Mouse (Mus musculus): ENCODE data around the gene Ankrd28. TPM values are rescaled to one million over a fixed set of nuclear protein-coding genes. Genes with fewer than 3 reads are reported as not detected.

Gene Ankrd28
- polyA plus RNA-seq, 1 experiment: 23.9 TPM

DNA sequence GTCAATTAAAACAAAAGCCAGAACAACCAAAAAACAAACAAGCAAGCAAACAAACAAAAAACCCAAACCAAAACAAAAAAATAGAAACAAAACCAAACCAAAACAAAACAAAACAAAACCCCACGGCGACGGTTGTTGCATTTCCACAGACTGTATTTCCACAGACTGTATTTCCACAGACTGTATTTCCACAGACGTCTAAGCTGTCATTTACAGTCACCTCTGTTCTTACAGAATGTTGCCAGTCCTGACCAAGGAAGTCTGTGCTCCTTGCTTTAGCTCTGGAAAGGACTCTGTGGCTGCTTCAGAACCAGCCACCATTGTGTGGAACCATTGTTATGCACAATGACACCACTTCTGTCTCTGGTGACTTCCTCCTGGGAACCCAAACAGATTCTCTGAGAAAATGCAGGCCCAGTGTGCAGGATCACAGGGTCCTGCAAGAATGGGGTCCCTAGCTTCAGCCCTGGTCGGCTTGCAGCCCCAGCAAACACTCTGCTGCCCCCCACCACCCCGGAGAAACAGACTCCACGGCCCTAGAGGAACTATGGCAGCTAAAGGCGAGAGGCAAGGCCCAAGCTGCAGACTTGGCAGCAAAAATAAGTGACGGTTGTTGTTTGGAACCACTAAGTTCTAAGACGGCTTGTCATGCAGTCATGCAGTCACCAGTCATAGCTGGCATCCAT, 158.7 kb downstream of the Ankrd28 start:
- TF ChIP-seq POLR2A (IDR thresholded peaks at IDR 0.05; ENCODE audit: borderline replicate concordance, extremely low read depth, insufficient read depth, insufficient read length, poor library complexity, severe bottlenecking) (no peak), CTCF (IDR thresholded peaks at IDR 0.05; ENCODE audit: borderline replicate concordance, extremely low read depth, insufficient read depth, insufficient read length) (no peak)
- no peak for DNase-seq (ENCODE audit: low read depth)

DNA sequence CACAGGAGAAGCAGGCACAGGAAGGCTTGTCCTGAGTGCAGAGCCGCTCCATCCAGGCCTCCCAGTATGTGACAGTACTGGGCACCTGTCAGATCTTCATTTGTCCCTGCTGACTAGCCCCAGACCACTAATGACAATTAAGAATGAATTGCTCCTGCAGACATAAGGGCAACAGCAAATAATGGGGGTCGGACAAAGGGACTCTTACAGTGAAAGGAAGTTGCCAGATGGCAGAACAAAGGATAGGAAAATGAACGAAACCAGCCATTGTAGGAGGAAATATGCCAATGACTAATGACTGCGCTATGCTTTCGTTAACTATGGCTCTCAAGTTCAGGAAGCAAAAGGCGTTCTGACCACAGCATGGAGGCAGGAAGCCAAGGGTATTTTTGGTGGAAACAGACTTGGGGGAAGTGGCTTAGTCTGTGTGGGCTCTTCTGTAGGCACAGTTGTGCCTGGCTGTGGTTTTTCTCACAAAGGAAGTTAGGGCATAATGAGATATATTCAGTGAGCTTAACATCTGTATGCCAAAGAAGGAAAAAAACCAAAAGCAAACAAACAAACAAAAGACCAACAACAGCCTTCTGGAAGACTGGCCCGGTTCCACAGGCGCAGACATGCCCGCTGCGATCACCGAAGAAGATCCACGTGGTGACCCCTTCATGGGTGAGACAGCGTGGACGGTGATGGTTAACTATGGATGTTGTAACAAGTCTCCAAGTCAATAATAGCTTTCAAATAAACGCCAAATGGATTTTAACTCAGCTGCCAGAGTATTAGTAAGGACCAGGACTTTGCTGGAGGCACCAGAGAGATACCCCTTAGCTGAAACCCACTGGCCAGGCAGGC, 160.6 kb downstream of the Ankrd28 start:
- TF ChIP-seq CTCF (IDR thresholded peaks at IDR 0.05; ENCODE audit: borderline replicate concordance, extremely low read depth, insufficient read depth, insufficient read length): no peak
- no peak for TF ChIP-seq POLR2A (IDR thresholded peaks at IDR 0.05; ENCODE audit: borderline replicate concordance, extremely low read depth, insufficient read depth, insufficient read length, poor library complexity, severe bottlenecking)
- DNase-seq (ENCODE audit: low read depth): peak; percentile 89

DNA sequence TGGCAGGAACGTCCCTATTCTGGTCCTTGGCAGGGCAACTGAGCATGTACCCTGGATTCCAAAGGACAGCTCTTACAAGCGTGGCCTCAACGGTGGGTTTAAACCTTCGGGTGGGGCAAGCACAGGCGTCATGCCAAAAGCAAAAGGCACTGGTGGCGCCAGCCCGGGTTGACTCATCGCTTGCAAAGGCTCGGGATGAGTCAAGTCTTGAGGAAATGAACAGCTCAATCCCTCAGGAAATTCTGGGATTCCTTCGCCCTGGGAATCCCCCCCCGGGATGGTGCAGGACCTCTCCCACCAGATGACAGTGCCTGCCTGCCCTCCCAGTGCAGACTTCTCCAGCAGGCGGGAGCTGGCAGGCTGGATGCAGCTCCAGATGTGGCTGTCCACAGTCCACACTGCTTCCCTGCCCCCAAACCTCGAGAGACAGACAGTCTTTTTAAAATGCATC, 161.3 kb downstream of the Ankrd28 start:
- TF ChIP-seq POLR2A (IDR thresholded peaks at IDR 0.05; ENCODE audit: borderline replicate concordance, extremely low read depth, insufficient read depth, insufficient read length, poor library complexity, severe bottlenecking) (no peak), CTCF (IDR thresholded peaks at IDR 0.05; ENCODE audit: borderline replicate concordance, extremely low read depth, insufficient read depth, insufficient read length) (no peak)
- no peak for DNase-seq (ENCODE audit: low read depth)

DNA sequence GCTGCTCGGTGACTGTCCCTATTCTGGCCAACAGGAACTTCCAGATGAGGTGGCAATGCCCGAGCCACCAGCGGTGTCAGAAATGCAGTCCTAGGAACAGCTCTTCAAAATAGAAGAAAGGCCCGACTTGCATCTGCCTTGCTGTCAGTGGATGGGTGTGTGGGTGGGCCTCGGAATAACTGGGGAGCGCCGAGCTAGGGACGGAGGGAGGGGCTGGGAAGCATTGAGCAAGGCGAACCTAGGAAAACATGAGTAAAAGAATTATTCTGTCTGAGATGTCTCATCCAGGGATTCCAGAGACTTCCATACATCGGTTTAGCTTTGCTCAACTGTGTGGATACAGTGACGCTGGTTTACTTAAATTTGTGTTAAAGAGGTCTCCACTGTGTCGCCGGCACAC, 162.1 kb downstream of the Ankrd28 start:
- DNase-seq (ENCODE audit: low read depth): no peak
- TF ChIP-seq POLR2A (IDR thresholded peaks at IDR 0.05; ENCODE audit: borderline replicate concordance, extremely low read depth, insufficient read depth, insufficient read length, poor library complexity, severe bottlenecking): no peak
- no peak for TF ChIP-seq CTCF (IDR thresholded peaks at IDR 0.05; ENCODE audit: borderline replicate concordance, extremely low read depth, insufficient read depth, insufficient read length)

DNA sequence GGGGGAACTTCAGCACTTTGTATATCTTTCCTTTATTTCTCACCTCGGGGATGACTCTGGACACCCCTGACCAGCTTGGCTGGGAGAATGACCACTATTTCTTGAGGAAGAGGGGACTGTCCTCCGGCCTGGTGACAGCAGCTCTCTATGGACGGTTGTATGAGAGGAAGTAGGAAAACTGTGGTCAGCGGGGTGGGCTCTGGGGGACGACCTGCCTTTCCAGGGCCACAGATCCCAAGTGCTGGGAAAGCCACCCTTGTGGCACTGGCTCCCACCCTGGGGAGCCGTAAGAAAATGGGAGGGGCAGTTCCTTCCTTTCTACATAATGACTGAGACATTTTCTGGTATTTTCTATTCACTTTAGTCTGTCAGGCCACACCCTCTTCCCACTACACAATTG, 162.7 kb downstream of the Ankrd28 start:
- TF ChIP-seq CTCF (IDR thresholded peaks at IDR 0.05; ENCODE audit: borderline replicate concordance, extremely low read depth, insufficient read depth, insufficient read length) (no peak), POLR2A (IDR thresholded peaks at IDR 0.05; ENCODE audit: borderline replicate concordance, extremely low read depth, insufficient read depth, insufficient read length, poor library complexity, severe bottlenecking) (no peak)

DNA sequence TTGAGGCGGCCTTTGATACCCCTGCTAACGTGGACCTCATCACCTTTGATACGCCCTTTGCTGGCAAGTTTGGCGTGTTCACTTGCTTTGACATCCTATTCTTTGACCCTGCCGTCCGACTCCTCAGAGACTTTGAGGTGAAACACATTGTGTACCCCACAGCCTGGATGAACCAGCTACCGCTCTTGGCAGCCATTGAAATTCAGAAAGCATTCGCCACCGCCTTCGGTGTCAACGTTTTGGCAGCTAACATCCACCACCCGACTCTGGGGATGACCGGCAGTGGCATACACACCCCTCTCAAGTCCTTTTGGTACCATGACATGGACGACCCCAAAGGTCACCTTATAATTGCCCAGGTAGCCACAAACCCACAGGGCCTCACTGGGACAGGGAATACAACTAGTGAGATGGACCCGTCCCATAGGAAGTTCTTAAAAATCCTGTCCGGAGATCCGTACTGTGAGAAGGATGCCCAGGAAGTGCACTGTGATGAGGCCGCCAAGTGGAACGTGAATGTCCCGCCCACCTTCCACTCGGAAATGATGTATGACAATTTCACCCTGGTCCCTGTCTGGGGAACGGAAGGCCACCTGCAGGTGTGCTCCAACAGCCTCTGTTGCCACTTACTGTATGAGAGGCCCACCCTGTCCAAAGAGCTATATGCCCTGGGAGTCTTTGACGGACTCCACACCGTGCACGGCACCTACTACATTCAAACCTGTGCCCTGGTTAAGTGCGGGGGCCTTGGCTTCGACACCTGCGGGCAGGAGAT, 163.3 kb downstream of the Ankrd28 start:
- TF ChIP-seq POLR2A (IDR thresholded peaks at IDR 0.05; ENCODE audit: borderline replicate concordance, extremely low read depth, insufficient read depth, insufficient read length, poor library complexity, severe bottlenecking): no peak
- TF ChIP-seq CTCF (IDR thresholded peaks at IDR 0.05; ENCODE audit: borderline replicate concordance, extremely low read depth, insufficient read depth, insufficient read length): no peak
- no peak for DNase-seq (ENCODE audit: low read depth)

More for the DNA sequence above, 162.7 kb downstream of the Ankrd28 start:
- DNase-seq (ENCODE audit: low read depth): no peak

DNA sequence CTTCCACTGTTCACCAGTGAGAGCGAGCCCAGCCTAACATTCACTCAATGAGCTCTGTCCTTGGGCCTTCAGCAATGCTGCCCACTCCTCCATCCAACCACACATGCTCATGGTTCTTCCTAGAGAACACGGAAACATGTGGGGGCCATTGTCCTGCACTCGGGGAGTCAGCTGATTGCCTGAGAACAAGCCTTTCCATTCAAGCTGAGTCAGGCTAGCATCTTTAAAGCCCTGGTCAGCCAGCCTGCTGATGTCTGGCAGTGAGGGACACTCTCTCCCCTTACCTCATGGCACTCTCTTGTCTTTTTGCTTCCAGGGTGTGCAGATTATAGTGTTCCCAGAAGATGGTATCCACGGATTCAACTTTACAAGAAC, 164.9 kb downstream of the Ankrd28 start:
- TF ChIP-seq POLR2A (IDR thresholded peaks at IDR 0.05; ENCODE audit: borderline replicate concordance, extremely low read depth, insufficient read depth, insufficient read length, poor library complexity, severe bottlenecking) (no peak), CTCF (IDR thresholded peaks at IDR 0.05; ENCODE audit: borderline replicate concordance, extremely low read depth, insufficient read depth, insufficient read length) (no peak)
- DNase-seq (ENCODE audit: low read depth): no peak

DNA sequence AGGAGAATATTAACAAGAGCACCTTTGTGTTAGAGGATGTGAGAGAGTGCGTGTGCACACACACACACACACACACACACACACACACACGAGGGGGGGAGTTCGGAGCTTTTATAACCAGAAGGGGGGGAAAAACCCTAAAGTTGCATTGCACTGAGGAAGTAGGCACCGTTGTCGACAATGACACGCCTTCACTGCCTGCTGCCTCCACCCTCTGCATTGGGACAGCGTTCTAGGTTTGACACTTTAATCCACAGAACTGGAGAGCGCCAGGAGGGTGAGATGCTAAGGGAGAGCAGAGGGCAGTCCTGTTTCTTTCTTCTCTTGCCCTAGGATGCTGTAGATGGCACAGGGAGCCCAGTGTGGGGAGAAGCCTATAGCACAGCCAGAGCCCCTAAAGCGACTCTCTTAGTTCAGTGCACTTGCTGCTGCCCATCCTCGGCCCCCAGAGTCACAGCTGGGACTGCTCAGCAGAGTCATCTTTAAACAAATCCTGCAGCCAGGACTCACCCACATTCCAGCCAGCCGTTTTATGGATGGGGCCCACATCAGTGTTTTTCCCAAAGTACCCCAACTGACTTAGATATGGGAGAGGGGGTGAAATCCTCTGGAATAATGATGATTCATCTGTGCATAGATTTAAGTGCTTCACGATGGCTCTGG, 165.4 kb downstream of the Ankrd28 start:
- no peak for TF ChIP-seq POLR2A (IDR thresholded peaks at IDR 0.05; ENCODE audit: borderline replicate concordance, extremely low read depth, insufficient read depth, insufficient read length, poor library complexity, severe bottlenecking)
- TF ChIP-seq CTCF (IDR thresholded peaks at IDR 0.05; ENCODE audit: borderline replicate concordance, extremely low read depth, insufficient read depth, insufficient read length): no peak
- no peak for DNase-seq (ENCODE audit: low read depth)

DNA sequence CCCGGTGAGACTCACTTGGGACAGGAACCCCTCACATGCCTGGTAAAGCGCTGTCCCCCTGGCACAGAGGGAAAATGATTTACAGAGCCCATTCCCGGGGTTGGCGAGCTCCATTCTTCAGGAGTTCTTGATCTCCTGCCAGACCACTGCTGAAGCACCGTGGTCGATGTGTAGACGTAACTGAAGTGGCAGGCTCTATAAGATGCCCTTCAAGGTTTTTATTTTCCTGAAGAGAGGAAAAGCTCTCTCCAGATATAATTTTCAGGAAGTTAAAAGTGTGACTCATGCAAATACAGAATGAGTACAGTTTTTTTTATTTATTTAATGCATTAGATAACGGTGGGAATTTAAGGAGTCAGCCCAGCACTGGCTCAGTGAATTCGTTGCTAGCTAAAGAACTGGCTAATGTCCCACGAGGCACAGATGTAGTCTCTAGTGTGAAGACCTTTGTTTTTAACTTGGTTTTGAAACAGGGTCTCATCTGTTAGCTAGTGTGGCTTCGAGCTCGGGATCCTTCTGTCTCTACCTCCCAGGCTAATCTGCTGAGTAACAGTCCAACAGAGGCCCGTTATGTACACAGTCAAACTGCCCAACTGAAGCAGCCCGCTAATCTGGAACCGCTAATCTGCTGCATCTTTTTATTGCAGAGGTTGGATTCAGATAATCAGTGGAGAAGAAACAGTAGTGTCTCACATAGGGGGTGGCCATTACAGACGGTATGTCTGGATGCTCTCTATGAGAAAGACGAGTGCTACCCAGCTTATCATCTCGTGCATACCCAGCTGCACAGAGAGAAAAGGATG, 166.2 kb downstream of the Ankrd28 start:
- peak; percentile 79 for DNase-seq (ENCODE audit: low read depth)
- no peak for TF ChIP-seq CTCF (IDR thresholded peaks at IDR 0.05; ENCODE audit: borderline replicate concordance, extremely low read depth, insufficient read depth, insufficient read length)
- TF ChIP-seq POLR2A (IDR thresholded peaks at IDR 0.05; ENCODE audit: borderline replicate concordance, extremely low read depth, insufficient read depth, insufficient read length, poor library complexity, severe bottlenecking): no peak

All from brain, embryonic 14.5 days (tissue).